Mouse (Mus musculus) heart, adult 2 months (tissue): ENCODE data around the gene Pdgfa. TPM values are rescaled to one million over a fixed set of nuclear protein-coding genes. Genes with fewer than 3 reads are reported as not detected.

Experiments used
- DNase-seq, 2 experiments: peaks; one replicate each; pipeline ENCODE4 v3.0.0; 2021
- H3K27ac ChIP-seq: fragments of 200-600 bp; 2 replicates; pipeline ENCODE4 v1.8.1; 2022
- H3K27me3 ChIP-seq: fragments of 200-500 bp; 2 replicates; pipeline ENCODE4 v1.6.1; 2012; ENCODE audit warnings: mild to moderate bottlenecking, low read length, inconsistent platforms, mixed read lengths; ENCODE audit not compliant: control insufficient read depth, insufficient read depth
- H3K36me3 ChIP-seq: fragments of 200-500 bp; 2 replicates; pipeline ENCODE4 v1.6.1; 2012; ENCODE audit warnings: low read length, inconsistent platforms; ENCODE audit not compliant: control insufficient read depth, insufficient read depth
- H3K4me1 ChIP-seq: fragments of 200-500 bp; 2 replicates; pipeline ENCODE4 v1.6.1; 2011; ENCODE audit warnings: low read length; ENCODE audit not compliant: control insufficient read depth, insufficient read depth
- H3K4me3 ChIP-seq: fragments of 200-600 bp; 2 replicates; pipeline ENCODE4 v1.8.1; 2022
- H3K79me2 ChIP-seq: fragments of 200-500 bp; replicated peaks from 2 replicates; pipeline ENCODE4 v1.6.1; 2012; ENCODE audit warnings: mild to moderate bottlenecking, inconsistent platforms, low read length, moderate library complexity, mixed read lengths; ENCODE audit not compliant: control insufficient read depth, insufficient read depth
- H3K9ac ChIP-seq: fragments of 200-500 bp; 2 replicates; pipeline ENCODE4 v1.6.1; 2012; ENCODE audit warnings: low read depth, mild to moderate bottlenecking, control low read depth, inconsistent platforms, low read length, mixed read lengths
- CTCF ChIP-seq: fragments of 200-600 bp; IDR thresholded peaks from 2 replicates; pipeline ENCODE4 v1.8.1; 2022; ENCODE audit warnings: antibody characterized with exemption, mild to moderate bottlenecking, moderate library complexity
- EP300 ChIP-seq: fragments of 200-500 bp; IDR thresholded peaks from 2 replicates; pipeline ENCODE4 v1.6.1; 2011; ENCODE audit warnings: low read depth, low read length, control low read depth; ENCODE audit not compliant: insufficient read depth
- POLR2A ChIP-seq: fragments of 200-500 bp; IDR thresholded peaks from 2 replicates; pipeline ENCODE4 v1.6.1; 2011; ENCODE audit warnings: mild to moderate bottlenecking, low read depth, low read length, control low read depth; ENCODE audit not compliant: insufficient read depth
- WGBS: fragments of 180-500 bp; shearing (Covaris S2); methylation state at CpG from one replicate; pipeline ENCODE4 v1.1.7; 2018; 5-methylcytosine and 5-hydroxymethylcytosine counted together
- intact Hi-C: fragments of 180-260 bp; cut with DNase I; formaldehyde crosslinking; loops from one replicate; pipeline ENCODE4 v1.15.1; 2025
- polyA plus RNA-seq: library from polyadenylated mRNA; depleted of rRNA; stranded (reverse); fragments of >200 nt; gene quantifications from 2 replicates; pipeline ENCODE4 v1.2.3, GENCODE M21; 2012
- total RNA-seq, 2 experiments: library from RNA; stranded (reverse); gene quantifications; 2 replicates each; pipeline ENCODE4 v1.2.3; 2021

Gene Pdgfa
- total and polyA plus RNA-seq, 3 experiments = 14.2 to 20.7 (median 19.6) TPM

- peak; percentile 71 to 81 for DNase-seq
- H3K79me2 ChIP-seq = no peaks in the 10 kb centered on the region
- WGBS = 44% methylated on average over 3 of the region's 3 CpGs
- H3K27me3 ChIP-seq = no peaks in the 10 kb centered on the region
- no peak overlapping the region for H3K9ac ChIP-seq
- intact Hi-C loops = loop anchor here (2.0 to 5.0 kb wide), 2 partner anchors 18 to 162 kb away; partner anchors contain the start of gene Pdgfa
- no peak overlapping the region for H3K4me3 ChIP-seq
- H3K4me1 ChIP-seq = peaks cover 11% of the 10 kb centered on the region
- no peaks in the 10 kb centered on the region for H3K36me3 ChIP-seq
- peak; percentile 29 for TF ChIP-seq CTCF
- no peak for TF ChIP-seq POLR2A
- H3K27ac ChIP-seq = 0 out of 2 replicates have a peak overlapping the region, but pooled peaks have one; percentile 1
These were observed 17.9 kb upstream of the Pdgfa start for GRCm38 (mm10) chr5:139015097-139015496.

DNA sequence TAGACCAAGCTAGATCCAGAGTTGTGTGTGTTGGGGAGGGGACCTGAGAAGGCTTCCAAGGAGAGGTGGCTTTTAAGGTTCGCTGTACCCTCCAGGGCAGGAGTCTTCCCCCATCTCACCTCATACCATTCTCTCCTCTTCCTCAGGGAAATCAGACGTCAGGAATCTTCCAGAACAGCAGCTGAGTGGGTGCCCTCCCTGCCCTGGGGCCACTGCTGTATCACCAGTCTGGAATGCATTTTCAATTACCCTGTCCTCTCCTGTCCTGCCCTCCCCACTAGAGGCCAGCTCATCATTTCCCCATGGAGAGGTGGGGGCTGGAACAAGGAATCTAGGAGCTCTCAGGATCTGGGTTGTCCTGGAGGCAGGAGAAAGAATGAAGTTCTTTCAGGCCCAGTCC lies 13.5 kb upstream of the Pdgfa start:
- no peaks in the 10 kb centered on the region for H3K79me2 ChIP-seq
- intact Hi-C loops = loop anchor here (5.0 kb wide), 1 partner anchor 67 kb away; no protein-coding TSS in a partner anchor
- H3K27ac ChIP-seq = no peak overlapping the region
- H3K4me1 ChIP-seq = peaks cover 4% of the 10 kb centered on the region
- H3K4me3 ChIP-seq = no peak overlapping the region
- no peaks in the 10 kb centered on the region for H3K36me3 ChIP-seq
- no peaks in the 10 kb centered on the region for H3K27me3 ChIP-seq
- H3K9ac ChIP-seq = no peak overlapping the region
- TF ChIP-seq EP300 (no peak), POLR2A (no peak), CTCF (no peak)
- WGBS = 81% methylated on average over 2 of the region's 2 CpGs
- no peak for DNase-seq

DNA sequence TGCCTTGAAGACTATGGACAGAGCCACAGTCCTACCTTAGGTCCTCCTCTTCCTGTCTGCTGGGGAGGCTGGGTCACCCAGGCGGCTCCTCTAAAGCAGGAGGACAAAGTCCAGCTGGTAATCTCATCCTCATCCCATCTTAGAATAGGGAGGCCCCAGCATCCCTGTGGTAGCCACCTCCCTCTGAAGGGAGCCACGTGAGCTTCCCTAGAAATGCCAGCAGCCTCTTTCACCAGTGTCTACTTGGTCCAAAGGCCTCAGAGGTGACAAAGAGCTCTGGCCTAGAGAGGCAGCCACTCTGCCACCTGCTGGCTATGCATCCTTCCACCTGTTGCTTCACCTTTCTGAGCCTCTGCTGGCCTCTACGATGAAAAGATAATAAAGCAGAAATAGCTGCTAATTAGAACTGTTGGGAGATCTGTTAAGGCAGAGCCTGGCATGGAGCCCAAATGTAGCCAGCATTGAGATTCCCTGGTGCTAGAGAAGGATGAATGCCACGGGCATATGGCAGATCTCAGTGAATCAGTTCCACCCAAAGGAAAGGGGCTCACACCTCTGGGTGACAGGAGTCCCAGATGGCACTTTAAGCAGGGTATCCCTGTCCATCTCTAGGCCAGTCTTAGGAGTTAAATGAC lies 10.1 kb upstream of the Pdgfa start:
- no peaks in the 10 kb centered on the region for H3K79me2 ChIP-seq
- WGBS = 41% methylated on average over 4 of the region's 4 CpGs
- no peaks in the 10 kb centered on the region for H3K27me3 ChIP-seq
- TF ChIP-seq POLR2A = no peak
- peak; percentile 77 for TF ChIP-seq CTCF
- no peaks in the 10 kb centered on the region for H3K4me1 ChIP-seq
- H3K4me3 ChIP-seq = no peak overlapping the region
- peak in 1 of 2 experiments; percentile 22 for DNase-seq
- intact Hi-C loops = loop anchor here (1.0 to 2.0 kb wide), 2 partner anchors 149 to 158 kb away; no protein-coding TSS in a partner anchor
- H3K27ac ChIP-seq = no peak overlapping the region
- no peak overlapping the region for H3K9ac ChIP-seq
- H3K36me3 ChIP-seq = no peaks in the 10 kb centered on the region

DNA sequence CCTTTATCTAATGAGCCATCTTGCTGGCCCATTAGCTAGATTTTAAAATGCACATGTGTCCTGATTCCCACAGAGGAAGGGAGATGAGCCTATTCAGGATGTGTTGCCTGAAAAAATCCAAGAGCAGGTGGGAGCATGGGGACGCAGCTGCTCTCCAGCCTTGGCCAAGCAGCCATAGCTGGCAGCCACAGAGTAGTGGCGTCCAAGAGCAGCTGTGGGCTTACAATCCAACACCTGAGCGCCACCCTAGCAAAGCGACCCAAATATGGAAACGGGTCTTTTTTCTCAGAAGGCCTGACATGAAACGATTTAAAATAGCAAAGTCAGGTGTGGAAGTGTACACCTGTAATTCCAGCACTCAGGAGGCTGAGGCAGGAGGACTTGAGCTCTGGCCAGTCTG lies 7.4 kb upstream of the Pdgfa start:
- Histone ChIP-seq H3K27me3 (no peaks in the 10 kb centered on the region), H3K79me2 (no peaks in the 10 kb centered on the region), H3K4me1 (no peaks in the 10 kb centered on the region), H3K9ac (no peak overlapping the region), H3K4me3 (no peak overlapping the region), H3K36me3 (no peaks in the 10 kb centered on the region), H3K27ac (no peak overlapping the region)
- WGBS = 80% methylated on average over 6 of the region's 6 CpGs
- intact Hi-C loops = no loop called here
- no peak for DNase-seq
- TF ChIP-seq POLR2A = no peak
- TF ChIP-seq CTCF = no peak
- no peak for TF ChIP-seq EP300

DNA sequence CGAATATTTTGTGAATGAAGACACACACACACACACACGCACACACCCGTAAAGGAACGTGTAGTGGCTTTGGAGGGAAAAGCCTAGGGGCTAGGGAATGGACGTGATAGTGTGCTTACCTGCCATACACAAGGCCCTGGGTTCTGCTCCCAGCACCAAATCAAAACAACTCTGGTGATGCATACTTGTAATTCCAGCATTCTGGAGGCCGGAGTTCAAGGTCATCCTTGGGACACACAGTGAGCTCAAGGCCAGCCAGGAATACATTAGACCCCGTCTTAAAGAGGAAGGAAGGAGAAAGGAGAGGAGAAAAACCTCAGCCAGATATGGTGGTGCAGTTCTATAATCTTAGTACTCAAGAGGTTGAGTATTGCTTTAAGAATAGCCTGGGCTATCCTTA lies 2.5 kb upstream of the Pdgfa start:
- H3K79me2 ChIP-seq = no peaks in the 10 kb centered on the region
- no peak for TF ChIP-seq EP300
- no peak for TF ChIP-seq POLR2A
- 77% methylated on average over 7 of the region's 7 CpGs for WGBS

DNA sequence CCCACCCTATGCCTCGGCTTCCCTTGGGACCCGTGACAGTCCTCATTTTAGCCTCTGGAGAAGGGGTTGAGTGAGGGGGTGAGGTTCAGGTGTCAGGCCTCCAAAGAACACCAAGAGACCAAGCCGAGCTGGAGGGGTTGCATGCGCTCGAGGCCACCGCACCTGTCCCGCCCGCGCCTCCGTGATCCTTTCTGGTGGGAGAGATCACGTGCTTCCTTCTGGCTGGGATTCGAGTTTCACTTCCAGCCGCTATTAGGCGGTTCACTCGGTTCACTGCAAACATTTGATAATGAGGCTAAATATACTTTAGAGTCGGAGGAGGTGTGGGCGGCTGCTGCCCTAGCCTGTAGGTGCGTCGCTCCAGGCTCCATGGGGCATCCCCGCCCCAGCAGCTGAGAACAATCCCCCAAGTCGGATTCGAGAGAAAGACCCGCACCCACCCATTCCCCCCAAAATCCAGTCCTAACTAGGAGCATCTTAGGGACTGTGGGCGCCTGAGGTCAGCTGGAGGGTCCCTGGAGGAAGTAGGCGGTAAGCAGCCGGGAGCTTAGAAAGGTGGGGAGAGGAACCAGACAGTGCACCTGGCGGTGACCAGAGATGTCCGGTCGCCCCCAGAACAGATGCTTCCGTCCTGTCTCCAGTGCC lies 888 bp upstream of the Pdgfa start:
- WGBS = 1% methylated on average over 30 of the region's 30 CpGs
- DNase-seq = peak; percentile 69 to 81
- Histone ChIP-seq H3K9ac (peak overlapping the region; percentile 39), H3K4me1 (peaks cover 9% of the 10 kb centered on the region), H3K27ac (peak overlapping the region; percentile 91), H3K27me3 (no peaks in the 10 kb centered on the region), H3K4me3 (peak overlapping the region; percentile 43), H3K79me2 (no peaks in the 10 kb centered on the region), H3K36me3 (no peaks in the 10 kb centered on the region)
- intact Hi-C loops = loop anchor here (2.0 to 5.0 kb wide), 2 partner anchors 17 to 84 kb away; no protein-coding TSS in a partner anchor
- TF ChIP-seq EP300 = peak; percentile 57; the same call in 1 of the 2 replicates
- no peak; the same call in 1 of the 2 replicates for TF ChIP-seq CTCF
- TF ChIP-seq POLR2A = peak; percentile 38

More for the DNA sequence above, 2.5 kb upstream of the Pdgfa start:
- intact Hi-C loops = loop anchor here (5.0 kb wide), 1 partner anchor 83 kb away; no protein-coding TSS in a partner anchor
- Histone ChIP-seq H3K27ac (no peak overlapping the region), H3K27me3 (no peaks in the 10 kb centered on the region), H3K4me1 (peaks cover 9% of the 10 kb centered on the region), H3K36me3 (no peaks in the 10 kb centered on the region), H3K4me3 (no peak overlapping the region), H3K9ac (no peak overlapping the region)
- DNase-seq = no peak
